Mouse (Mus musculus) E14TG2a.4 (cell line): ENCODE data around the gene 1700028K03Rik.

Experiments used
- CTCF ChIP-seq: conservative IDR thresholded peaks from 2 replicates; pipeline ENCODE4 v1.5.1; 2014; ENCODE audit warnings: low read length
- NANOG ChIP-seq: IDR thresholded peaks from 2 replicates; pipeline ENCODE4 v1.6.1; 2014; ENCODE audit warnings: borderline replicate concordance, low read length, mixed read lengths

GRCm38 (mm10) chr5:107507321-107507720, 27.2 kb upstream of the 1700028K03Rik start, which contains the start of gene Gm42669:
- TF ChIP-seq CTCF, result no peak
- TF ChIP-seq NANOG, result no peak
